Mouse (Mus musculus) T-helper 2 cell (primary cell): ENCODE results near the gene Tesk1.

Experiments used
- in situ Hi-C: fragments of 300-600 bp; cut with MboI, MseI; formaldehyde crosslinking; loops from one replicate; pipeline ENCODE4 v1.15.1; 2025; ENCODE audit warnings: high pct_unique_total_duplicates

Gene Tesk1

DNA sequence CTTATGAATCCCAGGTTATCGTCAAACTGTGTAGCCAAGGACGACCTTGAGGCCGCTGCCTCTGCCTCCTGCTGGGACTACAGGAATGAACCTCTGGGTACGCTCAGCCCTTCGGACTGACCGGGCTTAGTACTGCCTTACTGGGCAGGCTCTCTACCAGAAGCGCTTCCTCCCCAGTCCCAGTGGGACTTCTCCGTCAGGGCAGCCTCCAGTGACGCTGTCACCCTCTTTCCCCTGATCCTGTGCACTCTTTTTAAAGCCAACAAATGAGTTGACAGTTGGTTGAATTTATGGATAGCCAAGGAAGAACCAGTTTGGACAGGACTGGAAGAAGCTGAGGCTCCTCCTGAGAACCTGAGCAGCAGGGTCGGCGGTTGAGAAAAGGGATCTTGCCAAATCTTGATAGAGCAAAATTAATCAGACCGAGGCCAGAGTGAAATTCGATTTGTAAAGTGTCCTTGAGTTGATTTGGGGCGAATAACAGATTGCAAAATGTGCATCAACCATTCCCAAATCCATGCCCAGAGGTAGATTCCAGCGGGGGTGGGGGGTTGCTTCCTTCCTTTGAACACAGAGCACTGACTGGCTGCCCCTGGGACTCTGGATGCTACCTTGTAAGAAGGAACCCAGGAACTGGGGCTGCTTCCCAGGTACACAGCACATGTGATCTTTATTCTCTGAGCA, 22.6 kb upstream of the Tesk1 start:
- in situ Hi-C loops, result no loop called here

- in situ Hi-C loops, result no loop called here
These were observed 21.9 kb upstream of the Tesk1 start for GRCm38 (mm10) chr4:43419801-43420281.

DNA sequence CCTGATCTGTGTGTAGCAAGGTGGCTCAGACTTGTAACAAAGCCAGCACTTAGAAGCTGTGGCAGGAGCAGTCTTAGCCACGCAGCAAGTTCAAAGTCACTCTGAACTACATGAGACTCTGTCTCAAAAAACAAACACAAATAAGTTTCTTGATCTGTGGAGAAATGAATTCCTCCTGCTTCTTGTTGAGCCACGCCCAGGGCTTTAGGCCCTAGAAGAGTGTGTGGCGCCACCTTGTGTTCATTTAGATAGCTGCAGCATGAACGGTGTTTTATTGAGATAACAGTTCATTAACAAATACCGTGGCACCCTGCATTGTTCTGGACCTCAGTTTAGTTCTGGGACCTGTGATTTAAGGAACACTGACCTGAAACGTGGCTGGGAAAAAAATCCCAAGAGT, 21.4 kb upstream of the Tesk1 start:
- in situ Hi-C loops, result no loop called here

DNA sequence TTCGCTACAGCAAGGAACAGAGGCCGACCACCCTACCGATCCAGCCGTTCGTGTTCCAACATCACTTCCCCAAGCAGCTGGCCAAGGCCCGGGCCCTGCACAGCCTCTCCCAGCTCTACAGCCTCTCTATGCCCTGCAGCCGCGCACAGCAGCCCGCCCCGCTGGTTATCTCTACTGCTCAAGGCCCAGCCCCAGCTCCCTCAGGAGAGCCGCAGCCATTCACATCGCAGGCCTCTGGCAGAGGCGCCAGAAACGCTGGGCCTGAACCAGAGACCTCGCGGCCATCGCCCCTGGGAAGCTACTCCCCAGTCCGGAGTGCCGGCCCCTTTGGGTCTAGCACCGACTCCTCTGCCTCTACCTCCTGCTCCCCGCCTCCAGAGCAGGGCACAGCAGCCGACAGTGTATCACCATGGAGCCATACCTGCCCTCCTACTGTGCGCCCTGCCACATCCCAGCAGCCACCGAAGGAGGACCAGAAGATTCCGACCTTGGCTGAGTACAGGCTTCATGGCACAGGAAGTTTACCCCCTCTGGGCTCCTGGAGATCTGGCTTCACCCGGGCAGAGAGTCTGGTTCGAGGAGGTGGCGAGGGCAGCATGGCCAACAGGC, 20.0 kb upstream of the Tesk1 start:
- in situ Hi-C loops, result no loop called here

GRCm38 (mm10) chr4:43423267-43423934, 18.3 kb upstream of the Tesk1 start:
- in situ Hi-C loops, result no loop called here

GRCm38 (mm10) chr4:43424072-43424471, 17.7 kb upstream of the Tesk1 start:
- in situ Hi-C loops, result no loop called here

- in situ Hi-C loops, result no loop called here
These were observed 16.5 kb upstream of the Tesk1 start for GRCm38 (mm10) chr4:43425197-43425596.

DNA sequence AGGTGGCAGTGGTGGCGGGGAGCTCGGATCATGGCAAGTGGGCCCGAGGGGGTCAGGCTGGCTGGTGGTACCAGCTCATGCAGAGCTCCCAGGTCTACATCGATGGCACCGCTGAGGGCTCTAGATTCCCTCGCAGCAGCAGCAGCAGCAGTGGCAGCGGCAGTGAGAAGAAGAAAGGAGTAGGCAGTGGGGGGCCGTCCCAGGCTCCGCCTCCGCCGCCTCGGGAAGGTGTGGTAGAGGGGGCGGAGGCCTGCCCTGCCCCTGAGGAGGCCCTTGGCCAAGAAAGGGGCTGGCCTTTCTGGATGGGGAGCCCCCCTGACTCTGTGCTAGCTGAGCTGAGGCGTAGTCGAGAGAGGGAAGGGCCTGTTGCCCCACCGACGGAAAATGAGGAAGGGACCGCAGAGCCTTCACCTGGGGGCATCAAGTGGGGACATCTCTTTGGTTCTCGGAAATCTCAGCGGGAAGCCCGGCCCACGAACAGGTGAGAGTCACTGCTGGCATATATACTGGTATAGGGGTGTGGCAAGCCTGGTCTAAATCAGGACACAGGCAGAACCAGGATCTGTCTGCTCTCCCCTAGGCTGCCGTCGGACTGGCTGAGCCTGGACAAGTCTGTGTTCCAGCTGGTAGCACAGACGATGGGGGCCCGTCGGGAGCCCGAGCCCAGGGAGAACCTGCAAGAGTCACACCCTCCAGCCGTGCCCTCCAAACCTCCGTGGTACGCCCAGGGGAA, 15.9 kb upstream of the Tesk1 start:
- in situ Hi-C loops, result no loop called here

DNA sequence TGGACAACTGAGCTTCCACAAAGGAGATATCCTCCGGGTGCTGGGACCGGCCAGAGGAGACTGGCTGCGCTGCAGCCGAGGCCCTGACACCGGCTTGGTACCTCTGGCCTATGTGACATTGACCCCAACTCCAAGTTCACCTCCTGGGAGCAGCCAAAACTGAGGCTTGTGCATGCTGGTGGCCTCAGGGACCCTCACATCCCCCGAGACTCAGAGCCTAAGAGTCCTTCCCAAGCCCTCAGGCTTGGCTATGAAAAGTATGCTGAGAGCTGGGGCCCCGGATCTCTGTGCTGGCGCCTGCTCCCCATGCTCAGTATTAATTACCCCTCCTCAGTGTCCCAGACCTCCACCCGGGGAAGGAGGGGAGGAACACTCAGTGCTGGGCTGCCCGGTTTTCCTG, 15.3 kb upstream of the Tesk1 start:
- in situ Hi-C loops, result no loop called here

DNA sequence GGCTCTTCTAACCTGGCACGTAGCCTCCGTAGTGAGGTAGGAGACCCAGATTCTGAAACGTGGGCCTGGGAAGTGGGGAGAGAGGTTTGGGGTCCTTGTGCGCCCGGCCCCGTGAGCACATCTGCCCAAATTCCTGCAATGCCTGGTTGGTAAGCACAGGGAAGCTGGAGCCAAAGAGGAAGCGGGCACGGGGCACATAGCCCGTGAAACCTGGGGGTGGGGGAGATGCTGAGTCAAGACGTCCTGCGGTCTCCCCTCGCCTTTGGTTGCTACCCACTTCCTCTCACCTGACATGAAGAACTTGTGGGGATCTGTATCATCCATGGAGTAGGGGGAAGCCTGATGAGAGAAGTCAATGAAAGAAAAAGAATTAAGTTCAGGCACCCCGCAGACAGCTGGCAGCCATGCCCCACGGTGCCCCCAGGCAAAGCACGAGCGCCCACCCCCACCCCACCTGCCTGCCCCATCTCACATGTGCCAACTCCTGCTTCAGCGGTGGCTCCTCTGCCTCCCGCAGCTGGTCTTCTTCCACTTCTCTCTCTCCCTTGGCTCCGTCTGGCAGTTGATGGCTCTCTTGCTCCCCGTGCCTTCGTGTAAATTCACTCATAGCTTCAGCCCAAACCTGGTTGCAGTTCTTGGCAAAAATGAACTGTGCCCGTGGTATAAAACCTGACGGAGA, 14.1 kb upstream of the Tesk1 start:
- in situ Hi-C loops, result no loop called here

- in situ Hi-C loops, result no loop called here
These were observed 13.4 kb upstream of the Tesk1 start for GRCm38 (mm10) chr4:43428180-43428861.

GRCm38 (mm10) chr4:43428946-43429345, 12.8 kb upstream of the Tesk1 start, which contains the start of gene Fam166b:
Gene Fam166b (minus strand): TSS chr4:43429134.
- in situ Hi-C loops, result no loop called here

DNA sequence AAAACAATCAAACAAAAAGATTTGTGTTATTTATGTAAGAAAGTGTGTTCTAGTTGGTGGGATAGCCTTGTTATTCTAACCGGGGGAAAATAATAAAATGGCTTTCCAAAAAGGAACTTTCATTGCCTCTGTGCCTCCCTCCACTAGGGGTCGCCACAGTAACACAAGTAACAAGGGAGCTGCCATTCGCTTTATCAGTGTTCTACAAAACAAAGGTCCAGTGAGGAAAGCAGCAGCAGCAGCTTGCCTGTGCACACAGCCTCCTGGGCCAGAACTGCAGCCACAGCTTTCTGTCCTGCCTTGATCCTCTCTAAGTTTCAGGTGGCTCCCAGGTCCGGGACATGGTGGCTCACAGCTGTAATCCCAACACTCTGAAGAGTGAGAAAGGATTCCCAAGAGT, 10.0 kb upstream of the Tesk1 start:
- in situ Hi-C loops, result no loop called here

GRCm38 (mm10) chr4:43432832-43433231, 8.9 kb upstream of the Tesk1 start:
- in situ Hi-C loops, result no loop called here

GRCm38 (mm10) chr4:43442044-43442443, 305 bp downstream of the Tesk1 start:
- in situ Hi-C loops, result loop anchor here (5.0 to 10.0 kb wide), 2 partner anchors 40 to 397 kb away; partner anchors contain the start of genes Fam214b and Sit1

- in situ Hi-C loops, result loop anchor here (5.0 to 10.0 kb wide), 2 partner anchors 40 to 398 kb away; partner anchors contain the start of genes Fam214b and Sit1
These were observed 970 bp downstream of the Tesk1 start for GRCm38 (mm10) chr4:43442456-43443361.

- in situ Hi-C loops, result loop anchor here (5.0 to 10.0 kb wide), 2 partner anchors 39 to 399 kb away; partner anchors contain the start of genes Fam214b and Sit1
These were observed 1.8 kb downstream of the Tesk1 start for GRCm38 (mm10) chr4:43443511-43443910.

DNA sequence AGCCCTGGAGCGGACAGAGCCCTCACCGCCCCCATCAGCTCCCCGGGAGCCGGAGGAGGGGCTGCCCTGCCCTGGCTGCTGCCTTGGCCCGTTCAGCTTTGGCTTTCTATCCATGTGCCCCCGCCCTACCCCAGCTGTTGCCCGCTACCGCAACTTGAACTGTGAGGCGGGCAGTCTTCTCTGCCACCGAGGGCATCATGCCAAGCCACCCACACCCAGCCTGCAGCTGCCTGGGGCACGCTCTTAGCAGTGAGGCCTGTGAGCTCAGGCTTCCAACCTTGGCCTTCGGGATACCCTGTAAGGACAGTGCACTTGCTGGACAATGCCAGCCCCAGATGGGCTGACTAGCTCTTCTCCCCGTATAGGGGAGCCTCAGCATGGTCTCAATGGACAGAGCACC, 5.5 kb downstream of the Tesk1 start:
- in situ Hi-C loops, result loop anchor here (10.0 kb wide), 1 partner anchor 402 kb away; the partner anchor contains the start of gene Fam214b

GRCm38 (mm10) chr4:43448554-43448953, 6.8 kb downstream of the Tesk1 start:
- in situ Hi-C loops, result loop anchor here (10.0 kb wide), 1 partner anchor 404 kb away; the partner anchor contains the start of gene Fam214b
